Mouse (Mus musculus) kidney, adult 9 months (tissue): ENCODE measurements at regions not wholly inside any gene's neighbourhood (a gene's known extent, or its start where the extent isn't known, plus 50 kb on each side); places are given as distances from the start of the nearest gene placed in this dataset.

ENCODE experiments used
- DNase-seq: peaks from one replicate; pipeline ENCODE4 v3.0.0; 2022

DNA sequence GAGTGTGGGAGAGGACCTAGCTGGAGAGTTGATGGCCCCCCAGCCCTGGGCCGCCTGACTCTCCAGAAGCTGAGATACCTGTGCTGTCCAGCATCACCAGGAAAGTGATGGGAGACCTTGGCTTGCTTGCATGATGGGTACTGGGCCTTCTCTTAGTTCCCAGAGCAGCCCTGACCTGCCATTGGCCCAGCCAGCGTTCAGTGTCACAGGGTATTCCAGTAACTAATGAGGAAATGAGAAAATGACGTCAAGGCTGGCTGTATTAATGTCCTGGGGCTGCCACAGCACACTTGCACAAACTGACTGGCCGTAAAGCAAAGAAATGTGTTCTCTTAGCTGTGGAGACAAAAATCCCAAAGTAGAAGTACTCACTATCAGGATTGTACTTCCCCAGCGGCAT is 307.5 kb downstream of the Tbc1d1 start:
- no peak for DNase-seq

DNA sequence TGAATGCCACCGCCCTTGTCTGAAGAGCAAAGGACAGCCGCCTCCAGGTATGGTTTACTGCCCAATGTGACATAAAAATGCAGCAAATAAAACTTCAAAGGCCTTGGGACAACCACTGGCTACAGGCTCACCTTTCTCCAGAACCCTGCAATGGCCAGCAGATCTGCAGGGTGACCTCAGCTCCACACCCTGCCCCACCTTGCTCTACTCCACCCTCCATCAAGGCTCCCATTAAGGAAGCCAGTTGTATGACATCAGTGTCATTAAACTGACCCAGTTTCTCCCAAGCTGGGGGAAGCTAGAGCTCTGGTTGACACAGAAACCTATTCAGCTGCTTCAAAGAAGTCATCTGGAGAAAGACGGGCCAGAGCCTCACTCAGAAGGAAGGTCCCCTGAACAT is 310.2 kb downstream of the Tbc1d1 start:
- DNase-seq = no peak

DNA sequence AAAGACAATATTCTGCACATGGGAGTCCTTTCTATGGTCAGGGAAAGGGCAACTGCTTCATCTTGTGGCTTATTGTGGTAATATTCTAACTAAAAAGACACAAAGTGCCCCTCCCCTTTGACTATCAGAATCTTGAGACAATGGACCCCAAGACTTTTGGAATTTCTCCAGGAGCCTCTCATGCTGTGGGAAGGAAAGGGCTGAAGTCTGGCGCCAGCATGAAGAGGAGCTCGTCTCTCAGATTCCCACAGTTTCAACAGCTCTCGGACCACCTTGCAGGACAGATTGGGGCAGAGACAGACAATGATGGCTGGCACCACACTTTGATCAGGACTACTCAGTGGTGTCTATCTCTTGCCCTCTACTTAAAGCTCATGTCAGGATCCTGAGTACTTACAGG is 311.8 kb downstream of the Tbc1d1 start:
- peak; percentile 22 for DNase-seq

DNA sequence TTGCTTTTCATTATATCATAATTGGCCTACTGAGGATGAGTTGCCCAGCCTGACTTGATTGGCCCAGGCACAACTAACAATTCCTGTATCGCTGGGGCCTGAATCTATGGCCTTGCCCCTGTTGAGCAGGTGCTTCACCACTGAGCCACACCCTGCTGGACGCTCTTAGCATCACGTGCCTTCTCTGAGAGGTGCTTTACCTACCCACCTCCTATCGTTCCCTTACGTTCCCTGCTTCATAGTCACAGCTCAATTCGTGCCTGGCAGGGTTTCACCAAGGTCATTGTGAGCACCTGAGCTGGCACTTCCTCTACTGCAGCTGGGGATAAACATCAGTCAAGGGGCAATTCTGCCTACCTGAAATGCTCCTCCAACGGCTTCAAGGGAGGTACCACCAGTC is 312.2 kb downstream of the Tbc1d1 start:
- no peak for DNase-seq

DNA sequence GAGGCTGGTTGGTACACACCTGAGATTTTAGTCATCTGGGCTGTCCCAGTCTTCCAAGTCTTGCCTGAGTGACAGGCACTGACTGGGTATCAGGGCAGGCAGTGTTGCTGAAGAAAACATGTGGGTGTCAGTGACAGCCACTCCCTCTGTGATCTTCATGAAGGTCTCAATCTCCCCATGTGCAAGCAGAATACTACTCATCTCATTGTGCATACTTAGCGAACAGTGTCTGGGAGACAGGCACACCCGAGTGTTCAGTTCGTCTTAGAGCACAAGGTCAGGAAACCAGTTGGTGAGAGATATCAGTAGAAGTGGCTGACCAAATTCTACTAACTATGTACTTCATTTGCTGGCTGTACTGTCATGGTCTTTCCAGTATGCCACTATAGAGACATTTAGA is 315.9 kb downstream of the Tbc1d1 start:
- no peak for DNase-seq

DNA sequence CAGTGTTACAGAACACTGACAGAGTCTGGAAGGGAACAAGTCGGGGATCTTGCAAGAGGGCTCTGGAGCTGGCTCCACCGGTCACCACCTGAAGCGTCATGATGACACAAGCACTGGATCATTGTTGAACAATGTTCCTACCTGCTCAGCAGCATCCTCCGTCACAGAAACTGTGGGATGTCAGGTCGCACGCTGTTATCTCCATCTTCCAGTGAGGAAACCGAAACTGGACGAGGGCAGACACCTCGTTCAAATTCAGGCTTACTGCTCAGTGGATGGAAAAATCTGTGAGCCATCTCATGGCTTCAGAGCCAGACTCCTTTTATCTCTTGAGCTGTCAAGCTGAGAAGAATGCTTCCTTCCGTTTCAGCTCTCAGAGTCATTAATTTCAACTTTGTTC is 316.3 kb downstream of the Tbc1d1 start:
- DNase-seq = peak; percentile 25

DNA sequence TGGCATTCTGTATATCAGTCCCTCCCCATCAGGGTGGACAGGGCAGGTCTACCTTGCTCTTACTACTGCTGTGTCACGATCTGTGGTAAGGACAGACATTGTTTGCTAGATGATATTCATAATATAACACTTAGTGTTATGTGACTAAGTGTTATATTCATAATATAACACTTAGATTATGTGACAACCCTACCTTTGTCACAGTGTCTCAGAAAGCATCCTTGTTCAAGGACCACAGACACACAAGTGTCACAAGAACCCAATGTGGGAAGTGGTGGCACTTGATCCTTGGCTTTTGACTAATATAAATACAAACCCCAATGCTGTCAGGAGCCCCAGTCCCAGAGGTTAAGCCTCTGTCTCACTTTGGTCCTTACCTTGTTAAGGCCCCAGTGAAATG is 318.8 kb downstream of the Tbc1d1 start:
- no peak for DNase-seq

DNA sequence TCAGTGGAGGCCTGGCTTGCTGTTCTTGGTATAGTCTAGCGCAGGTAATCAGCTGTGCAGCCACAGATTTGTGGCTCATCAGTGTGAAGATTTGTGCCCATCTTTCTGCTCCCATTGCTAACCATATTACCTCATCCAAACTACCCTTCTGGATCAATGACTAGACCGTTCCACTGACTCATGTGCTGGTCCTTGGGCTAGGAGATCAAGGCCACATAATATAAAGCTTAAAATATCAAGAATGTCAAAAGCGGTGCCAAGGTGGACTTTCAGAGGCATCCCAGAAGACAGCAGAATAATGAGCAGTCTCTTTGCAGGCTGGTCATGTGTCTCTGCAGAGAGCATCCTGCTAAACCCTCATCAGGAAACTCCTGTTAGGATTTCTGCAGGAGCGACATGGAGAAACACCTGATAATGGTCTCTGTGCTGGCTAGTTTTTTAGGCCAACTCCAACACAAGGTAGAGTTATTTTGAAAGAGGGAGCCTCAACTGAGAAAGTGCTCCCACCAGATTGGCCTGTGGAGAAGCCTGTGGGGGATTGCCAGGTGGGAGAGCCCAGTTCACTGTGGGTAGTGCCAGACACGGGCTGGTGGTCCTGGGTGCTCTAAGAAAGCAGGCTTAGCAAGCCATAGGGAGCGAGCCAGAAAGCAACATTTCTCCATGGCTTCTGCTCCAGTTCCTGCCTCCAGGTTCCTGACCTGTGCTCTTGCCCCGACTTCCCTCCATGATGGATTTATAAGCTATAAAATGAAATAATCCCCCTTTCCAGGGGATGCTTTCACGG is 319.8 kb downstream of the Tbc1d1 start:
- DNase-seq = no peak

DNA sequence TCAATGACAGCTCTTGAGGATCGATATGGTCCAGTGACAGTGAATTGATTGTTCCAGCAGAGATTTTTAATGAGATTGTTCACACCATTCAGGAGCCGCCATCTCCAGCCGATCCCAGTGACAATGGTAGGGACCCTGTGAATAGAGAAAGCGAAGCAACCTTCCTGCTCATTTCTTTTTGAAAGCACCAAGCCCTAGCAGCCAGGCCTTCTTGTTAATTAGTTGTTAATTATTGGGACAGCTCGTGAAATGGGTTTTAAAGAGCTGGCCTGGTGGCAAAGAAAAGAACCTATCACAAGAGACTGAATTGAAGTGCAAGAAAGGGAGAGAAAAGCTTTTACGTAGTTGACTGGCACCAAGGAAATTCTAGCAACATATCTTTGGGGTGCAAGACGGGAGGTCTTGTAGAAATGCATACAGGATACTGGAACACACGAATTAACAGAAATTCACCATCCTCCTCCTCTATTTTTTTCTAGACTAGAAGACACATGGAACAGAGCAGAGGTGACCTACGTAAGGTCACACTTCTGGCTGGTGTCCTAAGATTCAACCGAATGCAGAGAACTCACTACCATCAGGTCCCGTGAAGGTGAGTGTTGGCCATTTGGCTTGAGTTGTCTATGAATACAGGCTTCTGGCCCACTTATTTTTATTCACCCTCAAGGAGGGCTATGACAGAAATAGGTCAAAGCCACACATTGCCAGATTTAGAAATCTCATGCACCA is 320.7 kb downstream of the Tbc1d1 start:
- no peak for DNase-seq

DNA sequence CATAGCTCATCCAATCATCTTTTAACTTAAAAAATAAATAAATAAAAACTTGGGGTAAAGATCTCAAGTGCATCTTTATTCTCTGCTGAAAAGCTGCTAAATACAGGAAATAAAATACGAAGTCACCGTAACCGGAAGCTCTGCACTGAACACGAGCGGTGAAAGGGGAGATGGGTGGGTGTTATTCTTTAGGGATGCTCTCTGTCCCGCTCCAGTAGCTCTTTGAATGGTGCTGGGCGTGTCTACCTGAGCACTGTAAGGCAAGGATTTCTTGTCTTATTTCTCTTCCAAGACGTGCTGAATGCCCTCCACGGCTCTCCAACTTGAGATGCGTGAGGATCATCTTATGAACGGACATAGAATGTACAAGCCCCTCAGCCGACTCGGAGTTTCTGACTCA is 322.0 kb downstream of the Tbc1d1 start:
- DNase-seq = no peak

DNA sequence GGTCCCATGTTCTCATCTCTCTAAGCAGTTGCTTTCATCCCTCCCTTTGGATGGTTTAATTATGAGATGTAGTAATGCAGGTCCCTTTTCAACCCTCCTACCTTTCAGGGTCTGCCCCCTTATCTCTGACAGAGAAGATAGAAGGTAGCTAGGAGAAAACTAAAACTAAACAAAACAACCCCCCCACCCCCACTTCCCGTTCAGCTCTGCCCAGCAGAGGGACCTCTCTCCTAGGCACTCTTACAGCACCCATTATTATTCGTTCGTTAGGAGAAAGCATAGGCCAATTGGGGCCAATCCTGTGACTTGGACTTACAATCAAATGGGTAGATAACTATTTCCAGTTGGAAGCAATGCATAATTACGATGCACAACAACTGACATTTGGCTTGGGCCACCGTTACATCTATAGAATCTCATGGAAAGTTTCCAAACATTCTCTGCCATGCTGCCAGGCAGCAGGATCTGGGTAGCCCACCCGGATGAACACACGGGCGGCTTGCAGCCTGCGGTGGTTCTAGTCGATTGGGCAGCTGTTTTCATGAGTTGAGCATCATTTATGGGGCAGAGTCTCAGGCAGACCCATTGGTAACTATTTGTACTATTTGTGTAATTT is 322.6 kb downstream of the Tbc1d1 start:
- DNase-seq = peak; percentile 20

DNA sequence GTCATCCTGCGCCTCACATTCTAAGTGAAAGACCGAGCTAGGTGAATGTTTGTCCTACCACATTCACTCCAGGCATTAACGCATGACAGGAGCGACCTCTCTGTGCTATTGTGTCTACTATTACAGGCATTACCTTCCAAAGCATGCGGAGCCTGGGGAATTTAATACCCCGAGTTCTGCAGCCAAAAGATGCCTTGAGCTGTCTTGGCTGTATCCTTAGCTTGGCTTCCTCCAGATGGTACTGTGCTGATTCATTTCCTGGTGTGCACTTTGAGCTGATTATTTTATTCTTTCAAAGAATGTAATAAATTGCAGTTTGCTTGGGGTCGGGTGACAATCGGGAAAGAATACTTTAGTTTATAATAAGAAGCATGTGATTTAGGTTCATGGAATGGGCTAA is 323.2 kb downstream of the Tbc1d1 start:
- peak; percentile 54 for DNase-seq

DNA sequence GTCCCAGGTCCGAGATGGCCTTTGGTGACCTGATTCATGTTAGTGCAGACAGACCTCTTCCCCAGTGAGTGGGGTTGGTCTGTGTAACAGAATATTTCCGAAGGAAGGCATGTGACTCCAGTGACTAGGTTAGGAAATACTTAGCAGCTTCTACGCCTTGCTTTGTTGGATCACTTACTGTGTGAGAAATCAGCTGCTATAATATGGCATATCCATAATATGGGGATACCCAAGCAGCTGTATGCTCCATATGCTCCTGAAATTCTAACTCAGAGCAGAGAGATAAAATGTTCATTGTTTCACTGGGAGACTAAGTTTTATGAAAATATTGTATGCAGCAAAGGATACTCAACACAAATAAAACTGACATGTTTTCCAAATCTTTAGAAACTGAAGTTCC is 318.1 kb upstream of the Klf3 start:
- no peak for DNase-seq

DNA sequence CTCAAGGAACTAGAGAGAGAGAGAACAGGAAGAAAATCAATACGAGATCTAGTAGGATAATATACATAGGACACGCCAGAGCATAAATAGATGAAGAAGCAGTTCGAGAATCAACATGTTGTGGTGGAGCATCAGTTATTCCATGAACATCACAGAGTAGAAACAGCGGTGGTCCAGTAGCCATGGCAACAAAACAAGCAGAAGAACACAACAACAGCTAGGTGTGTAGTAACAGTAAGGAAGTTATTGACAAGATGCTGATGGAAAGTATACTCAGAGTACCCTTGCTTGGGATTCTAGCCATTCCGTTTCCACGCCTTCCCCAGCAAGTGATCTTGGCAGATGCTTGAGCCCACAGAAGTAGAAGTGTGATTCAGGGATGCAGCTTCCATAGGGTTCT is 317.3 kb upstream of the Klf3 start:
- DNase-seq = no peak

DNA sequence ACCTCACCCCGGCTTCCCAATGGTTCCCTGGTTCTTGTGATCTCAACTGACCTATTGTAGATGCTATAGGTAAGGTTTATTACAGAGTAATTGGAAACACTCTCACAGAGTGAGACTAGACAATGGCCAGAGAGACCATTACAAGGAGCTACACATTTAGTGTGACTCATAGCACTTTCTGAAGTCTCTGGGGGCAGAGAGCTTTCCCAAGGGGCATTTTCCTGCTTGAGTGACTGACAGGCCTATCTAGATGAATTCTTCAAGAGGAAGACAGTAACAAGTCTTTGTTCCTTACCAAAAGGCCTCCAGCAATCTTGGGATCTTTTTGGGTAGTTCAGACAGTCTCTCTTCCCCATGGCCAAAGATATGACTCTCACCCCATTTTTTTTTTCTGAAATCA is 316.4 kb upstream of the Klf3 start:
- no peak for DNase-seq

DNA sequence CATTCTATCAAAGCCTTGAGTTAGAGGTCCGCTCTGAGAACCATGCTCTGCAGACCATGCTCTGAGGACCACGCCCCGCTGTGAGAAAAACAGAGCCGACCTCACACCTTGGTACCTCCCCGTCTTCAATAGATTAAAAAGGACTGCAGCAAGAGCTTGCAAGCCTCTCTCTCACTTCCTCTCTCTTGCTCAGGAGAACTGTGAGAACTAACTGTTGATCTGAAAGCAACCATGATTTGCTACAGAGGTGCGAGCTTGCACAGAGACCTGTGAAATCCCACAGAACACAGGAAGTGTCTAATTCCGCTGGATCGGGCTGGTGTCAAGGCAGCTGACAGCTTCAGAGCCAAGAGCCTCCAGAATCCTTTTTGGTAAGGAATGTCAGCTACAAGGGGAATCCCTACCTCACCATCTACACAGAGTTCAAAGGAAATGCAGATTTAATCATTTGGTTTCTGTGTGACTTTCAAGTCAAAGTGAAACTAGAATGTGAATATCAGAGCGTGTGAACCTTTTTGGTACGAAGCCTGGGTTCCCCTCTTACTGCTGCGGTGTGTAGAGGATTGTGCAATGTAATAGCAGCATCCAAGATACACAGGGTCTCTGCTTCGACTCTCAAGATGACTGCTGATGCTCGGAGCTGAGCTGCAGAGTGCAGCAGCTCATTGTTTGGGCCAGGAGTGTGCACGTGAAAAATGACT is 315.3 kb upstream of the Klf3 start:
- peak; percentile 41 for DNase-seq

DNA sequence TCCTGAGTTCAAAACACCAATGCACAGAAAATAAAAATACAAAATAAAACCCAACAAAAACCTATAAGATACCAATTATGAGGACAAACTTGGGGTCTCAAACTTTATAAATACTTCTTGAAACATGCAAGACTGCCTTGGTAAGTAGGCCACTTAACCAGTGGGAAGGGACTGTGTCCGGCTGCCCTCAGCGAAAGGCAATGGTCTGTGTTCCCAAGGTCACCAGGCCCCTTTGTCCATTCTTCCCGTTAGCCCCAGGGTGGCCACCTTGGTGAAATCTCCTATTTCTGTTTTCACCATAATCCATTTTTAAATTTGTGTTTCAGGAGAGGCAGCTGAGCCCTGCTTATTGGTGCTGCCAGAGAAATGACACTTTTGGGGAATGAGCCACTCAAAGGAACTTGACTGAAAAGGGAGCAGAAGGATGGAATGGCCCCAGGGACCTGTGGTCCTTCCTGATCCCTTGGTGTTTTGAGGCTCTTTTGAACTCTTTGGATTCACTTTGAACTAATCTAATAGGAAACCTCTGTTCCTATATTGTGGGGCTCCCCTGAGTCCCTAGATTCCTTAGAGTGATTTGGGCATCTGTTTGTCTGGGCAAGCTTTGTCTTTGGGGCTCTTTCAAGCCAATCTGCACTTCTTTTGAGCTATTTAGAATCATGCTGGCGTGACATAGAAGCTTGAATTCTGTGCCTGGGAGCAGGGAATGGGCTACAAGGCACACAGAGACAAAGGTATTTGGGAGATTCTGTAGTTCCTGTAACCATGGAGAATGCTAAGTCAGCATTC is 313.3 kb upstream of the Klf3 start:
- DNase-seq = no peak

DNA sequence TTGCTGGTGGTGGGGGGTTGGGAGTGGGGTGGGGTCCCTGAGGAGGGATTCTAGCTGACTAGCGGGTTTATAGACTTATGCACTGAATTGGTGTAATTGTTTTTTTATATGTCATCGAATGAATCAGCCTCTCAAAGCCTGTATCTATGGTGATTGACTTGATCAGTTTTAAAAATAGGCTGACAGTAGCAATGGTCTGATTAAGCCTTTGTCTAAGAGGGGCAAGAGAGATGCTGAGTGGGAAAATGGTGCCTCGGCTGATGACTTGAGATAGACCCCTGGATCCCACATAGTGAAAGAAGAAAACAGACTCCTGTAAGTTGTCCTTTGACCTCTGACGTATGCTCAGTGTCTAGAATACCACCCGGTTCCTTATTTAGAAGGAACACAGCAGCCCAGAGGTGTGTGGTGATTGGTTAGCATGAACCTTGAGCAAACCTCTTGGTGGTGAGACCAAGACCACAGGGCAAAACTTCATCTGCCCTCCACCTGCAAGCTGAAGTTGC is 312.7 kb upstream of the Klf3 start:
- DNase-seq = no peak

DNA sequence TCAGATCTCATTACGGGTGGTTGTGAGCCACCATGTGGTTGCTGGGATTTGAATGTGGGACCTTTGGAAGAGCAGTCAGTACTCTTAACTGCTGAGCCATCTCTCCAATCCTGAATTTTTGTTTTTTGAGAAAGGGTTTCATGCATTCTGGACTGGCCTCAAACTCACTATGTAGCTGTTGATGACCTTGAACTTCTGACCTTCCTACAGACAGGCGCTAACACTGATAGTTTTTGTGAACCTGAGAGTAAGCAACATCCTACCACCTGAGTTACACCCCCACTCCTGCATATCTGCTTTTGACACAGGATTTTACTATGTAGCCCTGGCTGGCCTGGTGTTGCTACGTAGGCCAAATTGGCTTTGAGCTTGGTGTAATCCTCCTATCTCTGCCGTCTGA is 308.8 kb upstream of the Klf3 start:
- no peak for DNase-seq

DNA sequence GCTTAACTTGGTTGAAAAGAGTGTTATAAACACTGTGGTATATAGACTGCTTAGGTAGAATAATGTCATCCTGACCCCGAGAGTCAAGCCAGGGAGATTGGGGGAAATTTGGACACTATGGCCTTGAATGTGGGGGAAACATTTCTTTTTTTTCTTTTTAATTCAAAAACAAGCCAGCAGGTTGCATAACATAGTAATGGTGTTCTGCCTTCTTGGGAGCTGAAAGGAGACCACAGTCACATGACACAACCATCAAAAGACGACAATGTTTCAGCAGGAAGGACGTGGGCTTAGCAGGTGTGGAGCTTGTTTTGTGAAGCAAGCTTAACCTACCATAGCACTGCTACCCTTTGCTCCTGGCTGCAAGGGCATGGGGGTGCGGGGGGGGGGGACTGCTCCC is 306.3 kb upstream of the Klf3 start:
- DNase-seq = no peak

DNA sequence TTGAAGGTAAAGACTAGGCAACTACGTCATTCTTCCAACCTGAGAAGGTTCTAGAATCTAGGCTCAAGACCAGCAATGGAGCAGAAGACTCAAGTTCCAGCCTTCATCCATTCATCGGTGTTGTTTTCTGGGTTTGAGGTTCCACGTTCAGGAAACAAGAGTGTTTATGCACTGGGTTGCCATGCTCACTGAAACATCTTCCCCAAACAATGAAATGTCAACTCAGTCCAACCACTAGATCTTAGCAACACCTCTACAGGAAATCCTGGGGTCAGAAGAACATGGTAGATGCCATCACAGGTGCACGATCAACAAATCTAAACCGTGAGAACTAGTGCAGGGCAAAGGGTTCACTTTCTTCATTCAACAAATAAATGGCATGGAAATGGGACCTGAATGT is 304.8 kb upstream of the Klf3 start:
- DNase-seq = no peak

DNA sequence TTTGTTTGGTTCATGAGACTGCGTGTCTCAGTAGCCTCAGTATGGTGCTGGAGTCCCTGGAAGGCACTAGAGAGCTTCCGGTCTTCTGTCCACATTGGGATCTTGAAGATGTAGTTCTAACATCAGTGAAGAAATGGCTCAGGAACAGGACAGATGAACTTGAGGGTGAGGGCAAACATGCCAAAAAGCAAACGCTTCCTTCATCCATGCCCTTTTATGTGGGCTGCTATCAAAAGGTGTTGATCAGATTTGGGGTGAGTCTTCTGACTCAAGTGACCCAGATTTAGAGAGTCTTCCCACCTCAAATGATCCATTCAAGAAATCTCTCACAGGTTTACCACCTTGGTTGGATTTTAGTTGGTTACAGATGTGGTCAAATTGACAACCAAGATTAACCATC is 304.1 kb upstream of the Klf3 start:
- DNase-seq = no peak

DNA sequence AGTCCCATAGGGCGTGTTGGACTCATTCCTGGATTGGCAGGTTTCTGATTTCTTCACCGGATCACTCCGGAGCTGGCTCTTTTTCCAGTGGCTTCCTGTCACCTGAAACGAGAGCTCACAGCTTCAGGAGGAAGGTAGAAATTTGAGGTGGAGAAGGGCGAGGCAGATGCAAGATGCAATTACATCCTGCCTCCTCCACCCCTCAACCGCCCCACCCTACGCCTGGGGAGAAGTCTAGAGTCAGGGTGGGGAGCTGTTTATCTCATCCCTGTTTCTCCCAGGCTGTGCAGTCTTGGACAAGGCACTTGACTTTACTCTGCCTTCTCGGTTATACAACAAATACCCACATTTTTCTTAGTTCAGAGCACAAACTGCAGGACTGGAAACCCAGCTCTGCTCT is 302.8 kb upstream of the Klf3 start:
- no peak for DNase-seq
